Mouse (Mus musculus) frontal cortex, postnatal 10 days (tissue): Measurements from ENCODE around the gene Scn2b.
A peak's percentile ranks its signal among the peaks of the same experiment; 100 is the strongest.

Source experiments
- DNase-seq, 2 experiments: peaks; one replicate each; pipeline ENCODE4 v3.0.0; 2022; ENCODE audit warnings: low spot score in 2 of 2, mixed read lengths in 1 of 2

Gene Scn2b

DNA sequence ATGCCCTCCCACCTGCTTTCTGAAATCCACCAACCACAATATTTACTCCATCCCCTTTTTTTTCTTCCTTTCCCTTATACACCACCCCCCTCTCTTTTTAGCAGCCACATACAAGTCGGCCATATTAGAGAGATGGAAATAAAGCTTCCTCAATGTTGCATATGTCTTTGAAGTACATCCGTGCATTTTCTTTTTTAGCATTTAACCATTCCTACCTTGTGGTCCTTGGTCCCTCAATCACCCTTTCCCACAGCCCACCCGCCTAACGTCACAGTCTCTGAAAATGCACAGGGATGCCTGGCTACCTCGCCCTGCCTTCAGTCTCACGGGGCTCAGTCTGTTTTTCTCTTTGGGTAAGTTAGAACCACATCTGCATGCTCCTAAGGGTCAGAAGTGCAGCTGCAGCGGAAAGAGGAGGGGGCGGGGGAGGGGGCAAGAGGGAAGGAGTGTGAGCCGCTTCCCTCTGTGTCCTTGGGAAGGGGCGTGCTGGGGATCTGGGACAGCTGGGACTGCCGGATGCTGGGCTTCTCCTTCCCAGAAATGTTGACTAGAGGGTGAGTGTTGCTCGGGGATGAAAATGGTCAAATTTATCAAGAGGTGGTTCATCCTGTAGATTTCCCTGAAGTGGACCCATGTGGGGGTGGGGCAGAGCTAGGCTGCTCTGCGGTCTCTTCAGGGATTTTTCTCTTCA lies at the start of gene Scn2b:
Scn2b (plus strand) TSS at position 42 of the 691 bp plus-strand sequence.
- DNase-seq: no peak

DNA sequence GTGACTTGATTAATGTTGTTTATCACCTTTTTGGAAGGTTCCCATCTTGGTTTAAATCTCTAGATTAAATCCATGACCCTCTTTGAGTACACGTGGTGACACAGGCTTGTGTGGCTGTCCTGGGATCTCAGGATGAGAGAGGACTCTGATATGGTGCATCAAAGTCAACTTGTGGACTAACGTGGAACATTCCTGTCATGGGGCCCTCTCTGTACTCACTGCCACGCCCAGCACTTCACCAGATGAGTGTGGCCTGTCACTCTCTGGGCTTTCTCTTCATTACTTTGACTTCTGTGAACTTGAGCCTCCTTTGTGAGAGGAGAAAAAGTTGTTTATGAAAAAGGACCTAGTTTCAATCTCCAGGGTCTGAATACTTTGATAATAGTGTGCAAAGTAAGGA lies 45.8 kb upstream of the Scn2b start:
- no peak for DNase-seq

DNA sequence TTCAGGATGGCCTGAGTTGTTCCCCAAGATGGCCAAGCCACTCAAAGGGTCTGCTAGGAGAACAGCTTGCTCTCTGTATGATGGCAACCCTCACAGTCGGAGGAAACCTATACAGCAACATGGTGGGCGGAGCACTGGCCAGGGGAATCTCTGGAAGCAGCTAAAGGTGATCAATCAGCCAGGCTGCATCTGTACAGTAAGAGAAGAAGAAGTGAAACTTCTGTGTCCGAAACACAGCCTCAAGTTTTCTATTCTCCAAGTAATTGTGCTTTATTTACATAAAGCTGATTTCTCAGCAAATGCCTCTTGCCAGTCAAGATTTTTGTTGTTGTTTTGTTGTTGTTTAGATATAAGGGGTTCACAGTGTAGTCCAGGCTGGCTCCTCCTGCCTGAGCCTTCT lies 39.7 kb upstream of the Scn2b start:
- no peak for DNase-seq

DNA sequence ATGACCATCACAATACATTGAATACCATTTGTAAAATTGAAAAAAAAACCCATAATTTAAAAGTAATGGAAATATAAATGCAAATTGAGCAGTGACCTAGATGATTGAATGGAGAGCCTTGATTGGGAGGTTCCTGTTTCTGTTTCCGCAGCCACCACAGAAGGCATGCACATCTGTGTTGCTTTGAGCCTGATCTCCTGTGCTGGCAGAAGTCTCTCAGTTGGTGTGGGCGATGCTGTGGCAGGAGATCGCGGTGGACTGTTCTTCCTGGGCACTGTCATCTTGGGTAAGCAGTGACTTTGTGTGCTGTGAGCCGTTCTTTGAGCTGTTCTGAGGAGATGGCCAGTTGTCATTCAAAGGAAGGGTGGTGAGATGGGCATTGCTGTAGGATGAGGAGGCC lies 38.6 kb upstream of the Scn2b start, which contains the start of gene Jaml:
Jaml (plus strand) TSS at position 173 of the 400 bp plus-strand sequence.
- no peak for DNase-seq

DNA sequence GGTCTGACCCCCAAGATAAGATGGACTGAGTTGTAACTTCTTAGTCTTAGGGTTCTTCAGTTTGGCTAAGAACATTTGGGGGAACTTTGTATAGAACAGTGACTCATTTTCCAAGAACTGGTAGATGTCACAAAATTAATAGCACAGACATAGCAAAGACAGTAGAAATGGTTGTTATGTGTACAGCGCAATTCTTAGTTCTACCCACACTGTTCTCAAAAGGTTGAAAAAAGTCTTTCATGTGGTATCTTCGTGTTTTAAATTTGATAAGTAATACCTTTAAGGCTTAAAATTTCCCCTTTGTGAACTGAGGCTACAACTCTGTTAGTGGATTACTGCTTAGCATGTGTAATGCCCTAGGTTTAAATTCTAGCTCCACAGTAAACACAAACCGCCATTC lies 34.5 kb upstream of the Scn2b start:
- no peak for DNase-seq

DNA sequence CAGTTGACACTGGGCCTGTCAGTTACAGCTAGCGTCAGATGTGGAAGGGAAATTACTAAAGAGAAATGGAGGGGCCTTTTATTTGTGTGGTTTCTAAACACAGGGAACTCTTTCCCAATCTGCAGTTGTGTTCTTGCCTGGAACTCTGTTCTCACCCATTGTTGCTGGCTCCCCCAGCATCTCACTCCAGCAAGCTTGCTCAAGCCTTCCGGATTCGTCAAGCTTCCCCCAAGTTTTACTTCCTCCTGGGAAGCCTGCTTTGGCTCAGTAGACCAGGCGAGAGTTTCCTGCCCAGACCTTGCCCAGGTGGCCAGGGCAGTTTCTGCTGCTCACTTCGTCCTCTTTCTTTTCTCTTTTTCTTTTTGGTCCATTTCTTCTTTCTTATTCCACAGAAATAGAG lies 33.0 kb upstream of the Scn2b start:
- no peak for DNase-seq

DNA sequence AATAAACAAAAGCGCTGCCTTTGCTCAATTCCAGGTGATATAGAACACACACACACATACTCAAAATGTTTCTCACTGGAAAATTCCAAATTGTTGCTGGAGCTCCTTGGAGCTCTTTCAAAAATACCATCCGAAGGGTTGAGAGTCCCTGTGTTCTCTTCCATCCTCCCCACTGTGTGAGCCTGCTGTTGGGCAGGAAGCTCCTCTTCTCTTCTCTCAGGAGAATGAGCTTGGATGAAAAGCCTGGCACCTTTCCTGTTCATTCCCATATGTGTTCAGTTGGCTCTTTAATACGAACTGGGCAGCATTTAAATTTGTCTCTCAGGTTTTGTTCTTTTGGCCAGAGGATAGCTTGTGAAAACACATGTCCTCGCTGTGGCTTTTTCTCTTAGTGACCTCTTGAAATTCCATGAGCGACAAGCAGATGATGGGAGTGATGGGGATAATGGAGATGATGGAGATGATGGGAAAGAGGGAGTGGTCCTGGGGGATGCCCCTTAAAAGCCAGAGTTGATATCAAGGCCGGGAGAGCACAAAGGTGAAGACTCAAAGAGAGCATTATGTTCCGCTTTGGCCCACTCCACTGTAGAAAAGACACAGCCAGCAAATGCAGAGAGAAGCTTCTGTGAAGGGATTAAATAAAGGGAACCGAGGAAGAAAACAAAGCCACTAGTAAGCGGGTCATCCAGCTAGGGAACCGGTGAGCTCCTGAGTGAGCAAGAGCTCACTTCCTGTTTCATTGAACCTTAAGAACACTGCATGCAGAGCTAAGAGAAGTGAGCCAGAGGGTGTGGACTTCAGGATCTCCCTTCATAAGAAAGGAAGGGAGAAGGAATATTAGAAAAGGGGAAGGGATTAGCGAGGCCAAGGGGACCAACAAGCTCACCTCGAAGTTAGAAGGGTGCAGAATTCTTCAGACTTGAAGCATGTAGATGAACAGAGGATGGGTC lies 31.6 kb upstream of the Scn2b start:
- no peak for DNase-seq

DNA sequence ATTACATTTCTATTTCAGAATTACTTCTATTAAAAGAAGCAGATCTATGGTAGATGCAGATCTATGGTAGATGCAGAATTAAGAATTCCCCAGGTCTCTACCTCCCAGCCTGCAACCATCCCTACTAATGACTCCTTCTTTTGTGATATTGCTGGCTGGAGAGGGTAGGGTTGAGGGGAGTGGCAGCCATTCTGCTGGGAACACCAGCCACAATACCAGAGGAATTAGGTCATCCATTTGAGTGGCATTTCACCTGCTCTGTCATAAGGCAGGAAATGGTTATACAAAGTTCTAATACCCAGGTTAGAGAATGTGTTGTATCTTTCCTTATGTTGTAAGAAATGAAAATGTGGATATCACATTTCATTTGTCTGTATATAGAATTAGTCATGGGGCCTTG lies 29.5 kb upstream of the Scn2b start:
- DNase-seq: no peak

DNA sequence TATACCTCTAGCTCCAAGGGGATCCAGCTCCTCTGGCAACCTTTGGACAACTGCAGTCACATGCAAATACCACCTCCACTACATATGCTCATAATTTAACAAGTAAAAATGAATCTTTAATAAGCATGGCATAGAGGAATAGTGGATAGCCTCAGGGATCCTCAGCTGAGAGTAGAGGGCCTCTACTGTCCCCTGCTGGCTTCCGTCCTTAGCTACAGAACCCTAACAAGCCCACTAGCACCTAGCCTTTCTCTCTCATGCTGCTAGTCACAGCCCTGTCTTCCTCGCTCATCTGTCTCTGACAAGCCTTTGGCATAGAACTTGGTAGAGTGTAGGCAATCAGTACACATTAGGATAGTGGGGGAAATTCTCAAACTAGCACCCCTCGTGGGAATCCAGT lies 26.8 kb upstream of the Scn2b start:
- DNase-seq: no peak

DNA sequence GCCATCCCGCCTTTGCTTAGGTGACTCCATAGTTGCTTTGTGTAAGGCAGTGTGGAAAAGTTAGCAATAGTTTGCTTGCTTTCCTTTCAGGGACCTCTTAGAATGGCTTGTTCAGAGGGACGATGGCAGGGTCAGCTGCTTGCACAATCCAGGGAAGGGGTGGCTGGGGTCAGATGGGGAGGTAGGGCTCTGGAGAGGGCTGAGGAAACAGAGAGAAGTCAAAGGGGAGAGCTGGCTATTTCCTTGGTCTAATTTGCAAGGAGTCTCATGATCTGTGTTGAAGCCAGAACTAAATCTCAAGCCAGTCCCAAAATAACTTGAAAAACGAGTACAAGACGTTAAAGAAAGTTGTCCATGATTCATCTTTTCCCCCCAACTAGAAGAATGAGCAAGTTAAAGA lies 24.9 kb upstream of the Scn2b start:
- DNase-seq: no peak

DNA sequence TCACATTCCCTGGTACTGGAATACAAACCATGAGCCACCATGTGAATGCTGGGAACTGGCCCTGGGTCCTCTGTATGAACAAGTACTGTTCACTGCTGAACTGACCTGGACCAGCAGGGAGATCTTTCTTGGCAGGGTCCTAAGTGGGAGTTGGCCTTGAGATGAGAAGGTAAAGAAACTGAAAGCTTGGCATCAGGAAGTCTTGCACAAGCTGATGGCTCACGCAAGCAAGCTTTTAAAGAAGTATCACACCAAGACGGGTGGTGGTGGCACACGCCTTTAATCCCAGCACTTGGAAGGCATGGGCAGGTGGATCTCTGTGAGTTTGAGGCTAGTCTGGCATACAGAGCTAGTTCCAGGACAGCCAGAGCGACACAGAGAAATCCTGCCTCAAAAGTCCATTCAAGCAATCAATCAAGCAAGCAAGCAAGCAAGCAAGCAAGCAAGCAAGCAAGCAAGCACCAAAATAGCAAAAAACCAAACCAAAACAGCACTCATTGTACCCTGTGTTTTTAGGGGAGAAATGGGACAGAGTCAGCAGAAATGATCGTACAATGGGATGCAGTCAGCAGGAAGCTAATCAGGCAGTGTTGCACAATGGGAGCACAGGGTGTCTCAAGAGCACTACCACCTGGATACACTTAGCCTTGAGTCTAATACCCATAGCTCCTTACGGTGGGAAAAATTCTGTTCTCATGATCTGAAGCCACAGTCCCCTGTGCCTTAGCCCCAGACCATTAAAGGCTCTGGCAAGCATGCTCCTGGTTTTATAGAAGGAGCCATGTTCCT lies 22.2 kb upstream of the Scn2b start:
- no peak for DNase-seq

DNA sequence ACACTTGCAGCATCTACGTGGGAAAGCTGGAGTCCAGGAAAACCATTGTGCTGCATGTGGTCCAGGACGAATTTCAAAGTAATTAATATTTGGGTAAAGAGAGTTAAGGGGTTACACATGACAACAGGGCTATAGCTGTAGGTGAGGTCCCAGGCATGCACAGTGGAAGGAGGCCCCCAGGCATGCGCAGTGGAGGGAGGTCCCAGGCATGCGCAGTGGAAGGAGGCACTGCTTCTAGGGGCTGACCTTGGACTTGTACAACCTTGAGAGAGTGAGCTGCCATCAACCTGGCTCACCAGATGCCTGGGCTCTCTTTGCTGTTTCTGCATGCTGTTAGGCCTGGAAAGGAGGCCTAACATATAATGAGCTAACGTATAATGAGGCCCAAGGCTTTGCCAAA lies 19.7 kb upstream of the Scn2b start:
- DNase-seq: no peak

DNA sequence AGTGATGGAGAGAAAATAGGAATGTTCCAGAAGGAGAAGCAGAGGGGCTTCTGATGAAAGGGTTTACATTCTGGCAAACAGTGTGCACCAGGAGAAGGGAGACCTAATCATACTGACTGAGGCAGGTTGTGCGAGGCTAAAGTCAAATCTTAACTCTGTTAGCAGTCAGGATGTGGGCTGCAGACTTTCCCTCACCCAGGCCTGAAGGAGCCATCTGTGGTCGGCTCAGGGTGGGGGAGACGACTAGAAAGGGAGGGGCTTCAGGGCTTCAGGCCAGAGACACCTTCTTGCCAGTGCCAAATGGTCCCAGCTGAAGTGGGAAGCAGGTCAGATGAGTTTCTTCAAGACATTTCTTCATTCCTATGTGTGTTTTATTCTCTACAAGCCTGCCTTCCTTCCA lies 19.2 kb upstream of the Scn2b start:
- DNase-seq: no peak

DNA sequence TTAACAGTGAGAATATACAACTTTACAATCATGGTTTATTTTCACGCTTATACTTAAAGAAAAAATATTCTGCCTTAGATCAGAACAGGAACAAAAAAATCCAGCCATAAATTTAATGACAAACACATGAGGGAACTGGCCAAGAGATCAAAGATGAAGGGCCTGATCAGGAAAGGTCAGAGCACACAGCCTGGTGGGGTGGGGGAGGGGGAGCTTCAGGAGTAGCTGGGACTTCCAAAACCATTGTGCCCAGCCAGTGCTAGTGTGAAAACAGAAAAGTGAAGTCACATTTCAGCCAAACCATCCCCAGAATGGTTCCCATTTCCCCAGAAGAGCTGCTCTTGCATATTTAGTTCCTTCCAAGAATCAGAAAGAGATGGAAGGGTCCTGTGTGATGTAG lies 15.1 kb upstream of the Scn2b start:
- no peak for DNase-seq

DNA sequence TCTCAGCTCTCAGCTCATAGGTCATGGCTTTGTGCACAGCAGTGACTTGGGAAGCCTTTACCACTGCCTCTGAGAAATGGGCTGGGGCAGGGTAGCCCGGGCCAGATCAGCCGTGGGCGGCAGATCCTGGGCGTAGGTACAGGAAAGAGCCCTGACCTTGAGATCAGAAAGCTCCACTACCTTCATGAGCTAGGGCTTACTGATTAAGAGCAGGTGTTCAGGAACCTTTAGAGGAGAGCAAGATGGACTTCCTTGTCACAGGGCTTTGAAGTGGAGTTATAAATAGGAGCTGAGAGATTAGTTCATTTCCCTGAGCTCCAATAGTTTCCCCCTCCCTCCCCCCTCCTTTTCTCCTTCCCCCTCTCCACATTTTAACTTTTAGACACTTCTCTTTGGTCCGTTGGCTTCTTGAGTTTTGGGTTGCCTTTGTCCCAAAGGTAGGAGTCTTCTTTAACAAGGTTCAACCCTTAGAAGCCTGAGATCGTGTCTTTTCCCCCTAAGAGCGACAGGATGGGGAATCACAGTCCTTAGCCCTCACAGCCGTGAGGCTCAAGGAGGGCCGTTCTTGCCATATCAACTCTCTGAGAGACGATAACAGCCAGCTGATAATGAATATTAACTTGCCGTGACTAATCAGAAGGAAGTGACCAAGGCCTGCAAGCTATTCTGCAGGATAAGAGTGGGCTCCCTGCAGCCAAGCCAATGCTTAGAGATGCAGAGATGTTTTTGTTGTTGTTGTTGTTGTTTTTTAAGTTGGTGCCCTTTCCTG lies 14.2 kb upstream of the Scn2b start:
- no peak for DNase-seq

DNA sequence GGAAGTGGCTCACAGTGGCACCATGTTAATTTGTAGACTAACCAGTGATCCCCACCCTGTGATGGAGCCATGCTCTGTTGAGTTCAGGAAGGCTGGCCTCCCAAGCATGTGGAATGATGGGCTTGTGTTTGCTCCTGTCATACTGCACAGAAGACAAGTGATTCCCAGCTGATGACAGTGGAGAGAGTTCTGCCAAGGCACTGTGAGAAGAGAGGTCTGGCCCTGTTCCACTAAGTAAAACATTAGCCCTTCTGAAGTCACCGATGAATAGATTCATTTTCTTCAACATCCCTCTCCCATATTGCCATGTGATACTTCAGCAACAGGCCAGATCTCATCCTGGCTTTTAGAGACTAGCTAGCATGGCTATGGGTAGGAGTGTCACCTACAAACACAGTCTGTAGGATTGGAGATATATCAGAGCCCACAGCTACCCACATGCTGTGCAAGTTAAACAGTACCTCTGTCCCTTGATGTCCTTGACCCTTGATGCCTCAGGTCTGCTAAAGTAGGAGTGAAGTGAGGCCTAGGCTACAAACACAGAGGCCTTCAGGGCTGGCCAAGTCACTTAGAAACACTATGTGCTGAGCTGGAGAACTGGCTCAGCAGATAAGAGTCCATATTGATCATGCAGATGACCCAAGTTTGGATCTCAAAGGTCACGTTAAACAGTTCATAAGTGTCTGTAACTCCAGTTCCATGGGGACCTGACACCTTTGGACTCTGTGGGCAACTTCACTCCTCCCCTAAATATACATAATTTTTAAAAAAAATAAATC lies 11.8 kb upstream of the Scn2b start:
- no peak for DNase-seq

DNA sequence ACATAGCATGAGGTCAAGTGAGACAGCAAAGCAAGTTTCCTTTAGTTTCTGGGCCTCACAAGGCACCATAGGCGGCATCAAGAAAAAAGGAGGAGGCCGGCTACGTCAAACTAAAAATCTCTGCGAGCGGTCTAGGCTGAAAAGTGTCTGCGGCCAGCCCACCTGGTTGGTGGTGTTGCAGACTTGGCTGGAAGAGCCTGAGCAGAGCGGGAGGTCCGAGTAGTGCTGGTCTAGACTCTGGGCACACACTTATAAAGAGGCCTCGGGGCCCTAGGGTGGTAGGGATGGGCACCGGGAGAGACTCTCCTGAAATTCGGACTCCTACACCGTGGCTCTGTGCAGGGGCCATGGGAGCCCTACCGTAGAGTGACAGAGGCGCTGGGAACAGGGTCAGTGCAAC lies 1.9 kb upstream of the Scn2b start:
- DNase-seq: peak in 1 of 2 experiments; percentile 50

DNA sequence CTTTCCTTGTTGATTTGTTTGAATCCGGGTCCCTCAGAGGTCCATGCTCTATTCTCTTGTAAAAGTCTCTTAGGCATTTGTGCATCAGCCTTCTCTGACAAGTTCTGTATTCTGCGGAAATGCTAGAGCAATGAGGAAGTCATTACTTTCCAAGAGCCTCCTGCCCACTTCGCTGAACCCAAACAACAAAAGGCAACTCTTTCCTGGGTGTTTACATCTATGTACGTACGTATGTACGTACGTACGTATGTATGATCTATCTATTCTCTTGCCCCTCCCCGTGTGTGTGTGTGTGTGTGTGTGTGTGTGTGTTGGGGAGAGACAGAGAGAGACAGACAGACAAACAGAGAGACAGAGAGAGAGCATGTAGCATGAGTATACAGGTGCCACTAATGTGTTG lies 763 bp upstream of the Scn2b start:
- no peak for DNase-seq

DNA sequence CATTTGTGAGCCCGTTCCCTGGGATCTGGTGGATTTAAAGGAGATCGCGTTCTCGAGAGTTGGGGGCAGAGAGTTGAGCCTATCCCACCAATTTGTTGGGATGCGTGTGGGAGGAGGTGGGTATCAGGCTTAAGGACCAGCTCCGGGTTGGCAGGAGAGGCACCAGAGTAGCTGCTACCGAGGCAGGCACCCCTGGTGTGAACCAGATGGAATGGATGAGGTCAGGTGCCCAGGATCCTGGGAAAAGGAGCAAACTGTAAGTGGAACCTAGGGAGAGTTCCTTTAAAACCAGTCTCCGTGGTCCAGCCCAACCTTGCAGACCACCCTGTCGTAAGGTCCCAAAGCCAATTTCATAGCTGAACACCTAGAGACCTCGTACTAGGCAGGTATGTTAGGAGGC lies 970 bp downstream of the Scn2b start:
- DNase-seq: no peak

DNA sequence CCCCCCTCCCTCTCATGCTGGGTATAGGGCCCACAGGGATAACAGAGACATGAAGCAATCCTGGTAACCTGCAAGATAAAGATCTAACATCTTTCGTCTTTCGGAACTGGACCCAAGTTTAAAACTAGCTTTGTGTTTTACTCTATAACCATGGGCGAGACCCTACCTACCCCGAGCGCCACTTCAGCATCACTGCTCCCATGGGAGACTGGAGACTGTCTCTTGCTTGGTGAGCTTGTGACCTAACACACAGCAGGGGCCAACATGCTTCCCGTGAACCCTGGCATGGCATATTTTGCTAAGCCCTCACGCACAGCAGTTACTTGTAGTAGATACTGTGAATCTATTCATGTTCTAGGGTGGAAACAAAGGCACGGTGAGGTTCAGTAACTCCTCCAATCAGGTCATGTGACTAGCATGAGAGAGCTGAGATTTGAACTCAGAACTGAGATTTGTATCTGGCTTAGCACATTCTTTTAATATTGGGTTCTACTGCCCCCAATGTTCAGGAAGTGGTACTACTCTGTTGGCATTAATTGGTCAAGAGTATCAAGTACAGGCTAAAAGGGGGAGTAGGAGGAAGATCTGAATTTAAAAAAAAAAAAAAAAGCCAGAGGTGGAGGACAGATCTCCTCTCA lies 1.9 kb downstream of the Scn2b start:
- no peak for DNase-seq
